Mouse (Mus musculus): ENCODE measurements around the gene Ndufc2.

Gene Ndufc2

DNA sequence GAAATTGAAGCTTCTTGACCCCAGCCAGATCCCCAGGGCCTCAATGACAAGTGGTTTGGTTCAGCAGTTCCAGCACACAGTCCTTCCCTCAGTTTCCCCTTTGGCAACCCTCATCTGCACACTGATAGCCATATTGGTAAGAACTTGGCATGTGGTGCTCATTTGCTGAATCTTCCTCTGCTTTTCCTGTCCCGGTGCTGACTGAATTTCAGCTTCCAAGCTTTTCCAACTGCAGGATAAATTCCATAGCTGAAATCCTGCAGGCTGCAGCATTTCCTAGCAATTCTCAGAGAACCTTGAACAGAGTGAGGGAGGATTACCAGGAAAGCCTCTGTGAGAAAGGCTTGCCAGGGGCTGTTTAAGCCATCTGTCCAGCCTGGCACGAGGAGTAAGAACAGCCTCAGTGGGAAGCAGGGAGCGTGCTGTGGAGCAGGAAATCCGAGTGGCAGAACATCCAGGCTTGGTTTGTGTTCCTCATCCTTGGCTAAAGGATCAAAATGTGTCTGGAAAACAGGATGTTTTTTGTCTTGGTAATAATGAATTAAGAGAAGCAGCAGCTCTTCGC lies 12.9 kb upstream of the Ndufc2 start:
- CTCF ChIA-PET, result no interaction called here

DNA sequence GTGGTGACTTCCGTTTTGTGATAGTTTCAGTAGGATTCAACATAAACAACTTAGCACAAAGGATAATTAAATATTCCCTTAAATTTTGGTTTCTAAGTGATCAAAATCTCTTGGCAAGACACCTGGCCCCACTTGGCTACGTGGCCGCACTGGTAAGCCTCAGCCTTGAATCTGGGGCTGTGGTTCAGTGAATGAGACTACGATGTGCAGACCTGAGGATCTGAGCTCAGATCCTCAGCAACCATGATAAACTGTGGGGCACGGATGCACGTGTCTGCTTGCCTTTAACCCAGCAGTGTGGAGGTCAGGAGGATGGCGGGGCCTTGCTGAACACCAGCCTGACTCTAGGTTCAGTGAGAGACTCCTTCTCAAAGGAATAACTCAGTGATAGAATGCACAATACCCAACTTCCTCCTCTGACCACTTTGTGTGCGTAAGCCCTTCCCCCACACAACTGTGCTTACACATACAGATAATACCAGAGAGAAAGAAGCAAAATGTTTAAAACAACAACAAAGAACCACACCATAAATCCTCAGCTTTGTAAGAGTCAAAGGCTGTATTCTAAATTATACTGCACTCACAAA lies 12.1 kb upstream of the Ndufc2 start:
- CTCF ChIA-PET, result no interaction called here

DNA sequence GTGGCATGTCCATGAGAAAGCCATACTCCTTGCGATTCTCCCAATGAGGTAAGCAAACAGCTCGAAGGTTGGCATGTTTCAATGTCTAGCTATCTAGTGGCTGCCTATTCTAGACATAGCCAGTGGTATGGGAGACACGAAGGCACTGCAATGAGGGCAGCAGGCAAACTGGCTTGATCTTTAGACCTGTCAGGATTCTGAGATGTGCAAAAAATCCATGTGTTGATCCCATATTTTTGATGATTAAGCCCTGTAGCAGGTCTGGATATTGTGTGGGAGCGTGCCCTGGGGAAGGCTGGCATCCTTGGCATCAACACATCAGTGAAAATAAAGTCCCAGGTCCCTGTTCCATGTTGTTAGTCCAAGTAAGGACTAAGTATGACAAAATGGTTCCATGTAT lies 11.3 kb upstream of the Ndufc2 start:
- CTCF ChIA-PET, result no interaction called here

DNA sequence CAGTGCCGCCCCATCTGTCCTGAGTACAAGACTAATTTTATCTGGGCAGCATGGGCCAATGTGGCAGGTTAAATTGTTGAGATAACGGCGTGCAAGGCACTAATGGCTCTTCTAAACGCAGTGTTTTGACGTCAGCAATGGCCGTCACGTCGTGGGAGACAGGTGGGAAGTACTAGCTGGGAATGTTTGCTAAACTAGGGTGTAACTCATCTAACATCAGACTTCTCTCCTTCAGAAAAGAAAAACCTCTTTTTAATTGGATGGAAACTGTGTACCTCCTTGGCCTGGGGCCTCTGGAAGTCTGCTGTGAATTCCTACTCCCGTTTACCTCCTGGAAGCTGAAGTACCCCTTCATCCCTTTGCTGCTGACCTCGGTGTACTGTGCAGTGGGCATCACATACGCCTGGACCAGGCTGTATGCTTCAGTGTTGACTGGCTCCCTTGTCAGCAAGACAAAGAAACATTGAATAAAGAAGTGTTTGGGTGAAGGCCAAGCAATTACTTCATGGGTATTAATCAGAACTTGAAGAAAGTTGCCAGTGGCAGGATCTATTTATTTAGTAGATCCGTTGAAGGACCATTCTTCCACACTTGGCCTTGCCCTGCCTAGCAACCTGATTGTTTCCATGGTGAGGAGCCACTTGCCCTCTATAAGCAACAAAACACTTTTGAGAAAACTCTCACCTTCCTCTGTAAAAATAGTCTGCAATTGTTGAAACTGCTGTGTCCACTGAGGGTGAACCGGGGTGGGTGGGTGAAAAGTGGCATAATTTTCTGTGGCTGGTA lies 8.3 kb upstream of the Ndufc2 start:
- CTCF ChIA-PET, result interaction anchor here (0.5 to 1.3 kb wide), 2 partner anchors 19 to 30 kb away, joined by 4 to 6 read pairs; no protein-coding TSS in a partner anchor

DNA sequence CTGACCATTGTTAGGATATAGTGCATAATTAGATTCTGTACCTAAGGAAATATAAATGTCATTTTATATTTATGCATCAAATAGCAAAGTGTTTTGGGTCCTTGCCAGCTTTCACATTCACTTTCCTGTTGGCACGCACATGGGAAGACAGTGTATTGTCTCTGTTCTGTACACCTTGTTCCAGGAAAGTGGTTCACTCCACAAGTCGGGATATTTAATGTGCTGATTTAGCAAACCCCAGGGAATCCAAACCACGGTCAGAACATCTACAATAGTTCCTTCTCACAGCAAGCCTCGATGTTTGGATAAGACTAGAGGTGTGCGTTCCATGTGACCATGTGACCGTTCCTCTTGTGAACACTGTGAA lies 7.7 kb upstream of the Ndufc2 start:
- CTCF ChIA-PET, result interaction anchor here (1.3 kb wide), 1 partner anchor 30 kb away, joined by 6 read pairs; no protein-coding TSS in a partner anchor

DNA sequence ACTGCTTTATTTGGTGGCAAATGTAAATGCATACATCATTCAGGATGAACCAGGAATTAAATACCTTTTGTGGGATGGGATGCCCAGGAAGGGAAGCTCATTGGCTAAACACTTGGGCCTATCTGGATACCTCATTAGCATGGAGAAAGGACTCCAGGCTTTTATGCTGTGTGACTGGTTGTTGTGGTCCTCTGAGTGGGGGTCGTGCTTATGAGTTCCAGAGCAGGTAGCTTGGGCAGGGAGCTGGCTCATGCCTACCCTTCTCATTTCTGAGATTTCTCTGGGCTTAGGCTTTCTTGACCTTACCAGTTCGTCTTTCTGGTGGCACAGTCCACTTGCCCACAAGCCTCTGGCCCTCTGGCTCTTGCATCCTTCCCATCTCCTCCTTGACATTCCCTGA lies 5.4 kb upstream of the Ndufc2 start:
- CTCF ChIA-PET, result no interaction called here

DNA sequence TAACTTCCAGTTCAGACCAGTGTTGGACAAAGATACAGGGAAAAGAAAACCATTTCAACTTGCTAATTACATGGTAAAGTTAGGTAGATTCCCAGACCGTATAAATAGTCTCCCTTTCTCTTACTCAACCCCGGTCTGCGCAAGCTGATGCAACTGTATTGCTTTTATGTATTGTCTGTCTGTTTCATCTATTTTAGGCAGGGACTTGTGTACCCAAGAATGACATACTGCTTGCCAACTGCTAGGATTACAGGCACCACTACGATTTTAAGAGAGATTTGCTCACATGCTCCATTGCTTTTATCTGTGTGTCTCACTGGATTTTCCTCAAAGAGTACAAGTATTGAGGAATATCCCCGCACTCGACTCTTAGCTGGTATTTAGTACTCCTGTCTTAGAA lies 860 bp upstream of the Ndufc2 start:
- CTCF ChIA-PET, result interaction anchor here (0.7 to 1.3 kb wide), 3 partner anchors 44 to 217 kb away, joined by 3 read pairs; partner anchors contain the start of genes Aamdc and Rsf1

DNA sequence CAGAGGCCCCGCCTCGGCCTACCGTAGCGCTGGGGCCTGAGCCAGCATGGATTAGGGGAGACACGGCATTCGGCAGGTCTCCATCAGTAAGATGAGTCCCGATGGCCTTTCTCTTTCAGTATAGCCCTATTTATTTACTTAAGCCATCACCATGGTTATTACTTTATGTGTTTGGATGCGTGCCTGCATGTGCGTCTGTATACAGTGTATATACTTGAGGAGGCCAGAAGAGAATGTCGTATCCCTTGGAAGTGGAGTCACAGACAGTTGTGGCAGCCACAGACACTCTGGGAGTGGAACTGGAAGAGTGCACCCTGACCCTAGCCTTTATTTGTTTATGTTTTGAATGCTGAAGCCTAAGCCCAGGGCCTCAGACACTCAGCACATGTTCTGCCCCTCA lies 7.3 kb downstream of the Ndufc2 start:
- CTCF ChIA-PET, result no interaction called here

DNA sequence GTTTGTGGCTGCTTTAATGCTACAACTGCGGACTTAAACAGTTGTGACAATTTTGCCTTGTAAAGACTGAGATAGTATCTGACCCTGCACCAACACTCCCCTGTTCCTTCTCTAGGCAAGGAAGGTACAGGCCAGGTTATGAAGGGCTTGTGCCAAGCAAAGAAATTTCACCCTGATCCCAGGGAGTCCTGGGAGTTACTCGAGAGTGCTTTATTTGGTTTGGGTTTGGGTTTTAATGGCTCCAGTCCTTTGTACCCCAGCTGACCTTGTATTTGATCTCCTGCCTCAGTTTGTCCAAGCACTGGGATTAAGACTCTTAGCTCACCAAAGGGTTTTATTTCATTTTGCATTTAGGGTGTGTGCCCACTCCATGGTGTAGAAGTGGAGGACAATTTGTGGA lies 11.3 kb downstream of the Ndufc2 start:
- CTCF ChIA-PET, result no interaction called here

DNA sequence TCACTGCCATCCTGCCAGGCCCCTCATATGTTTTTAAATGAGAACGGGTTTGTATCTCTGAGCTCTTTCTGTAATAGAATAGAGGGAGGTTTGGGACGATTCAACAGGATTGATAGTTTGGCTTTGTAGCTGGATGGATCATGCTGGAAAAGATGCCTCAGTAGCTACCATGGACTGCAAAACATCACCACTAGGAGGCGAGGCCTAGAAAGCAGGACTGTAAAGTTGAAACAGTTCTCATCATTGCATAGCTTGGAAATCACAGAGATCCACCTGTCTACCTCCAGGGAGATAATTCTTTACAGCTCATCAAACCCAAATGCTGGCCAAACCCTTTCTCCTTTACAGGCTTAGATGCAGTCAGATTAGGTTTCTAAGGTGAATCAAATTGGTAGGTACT lies 11.8 kb downstream of the Ndufc2 start:
- CTCF ChIA-PET, result no interaction called here

DNA sequence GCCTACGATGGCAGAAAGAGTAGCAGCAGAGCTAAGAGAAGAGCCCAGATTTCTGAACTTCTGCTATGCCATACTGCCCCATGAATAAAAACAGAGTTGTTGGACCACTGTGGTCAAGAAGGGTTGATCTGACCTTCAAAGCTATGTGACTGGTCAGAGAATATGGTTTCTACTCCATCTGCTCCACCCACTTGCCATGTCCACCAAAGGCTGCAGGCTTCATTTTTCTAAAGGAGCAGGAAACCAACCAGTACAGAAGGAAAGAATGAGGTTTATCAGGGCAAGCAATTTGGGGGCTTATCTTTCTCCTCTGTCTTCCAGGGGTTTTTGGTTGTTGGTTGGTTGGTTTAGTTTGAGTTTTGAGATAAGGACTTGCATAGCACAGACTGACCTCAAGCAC lies 14.2 kb downstream of the Ndufc2 start:
- CTCF ChIA-PET, result interaction anchor here (0.6 to 0.7 kb wide), 2 partner anchors 47 to 248 kb away, joined by 5 to 8 read pairs; no protein-coding TSS in a partner anchor

DNA sequence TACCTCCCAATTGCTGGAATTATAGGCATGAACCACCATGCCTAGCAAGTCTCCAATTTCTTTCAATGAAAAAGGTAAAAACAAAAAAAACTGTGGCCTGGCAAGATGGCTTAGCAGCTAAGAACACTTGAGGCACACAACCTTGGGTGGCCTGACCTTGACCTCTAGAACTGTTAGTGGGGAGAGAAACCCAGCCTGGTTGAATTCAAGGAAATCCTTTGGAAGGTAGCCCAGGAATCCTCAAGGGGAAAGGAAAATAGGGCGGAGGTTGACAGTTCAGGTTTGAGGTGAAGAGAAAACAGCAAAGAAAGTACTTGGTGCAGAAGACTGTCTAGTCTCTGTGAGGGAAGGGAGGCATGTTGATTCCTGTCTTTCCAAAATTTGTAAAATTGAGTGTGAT lies 14.6 kb downstream of the Ndufc2 start:
- CTCF ChIA-PET, result no interaction called here

DNA sequence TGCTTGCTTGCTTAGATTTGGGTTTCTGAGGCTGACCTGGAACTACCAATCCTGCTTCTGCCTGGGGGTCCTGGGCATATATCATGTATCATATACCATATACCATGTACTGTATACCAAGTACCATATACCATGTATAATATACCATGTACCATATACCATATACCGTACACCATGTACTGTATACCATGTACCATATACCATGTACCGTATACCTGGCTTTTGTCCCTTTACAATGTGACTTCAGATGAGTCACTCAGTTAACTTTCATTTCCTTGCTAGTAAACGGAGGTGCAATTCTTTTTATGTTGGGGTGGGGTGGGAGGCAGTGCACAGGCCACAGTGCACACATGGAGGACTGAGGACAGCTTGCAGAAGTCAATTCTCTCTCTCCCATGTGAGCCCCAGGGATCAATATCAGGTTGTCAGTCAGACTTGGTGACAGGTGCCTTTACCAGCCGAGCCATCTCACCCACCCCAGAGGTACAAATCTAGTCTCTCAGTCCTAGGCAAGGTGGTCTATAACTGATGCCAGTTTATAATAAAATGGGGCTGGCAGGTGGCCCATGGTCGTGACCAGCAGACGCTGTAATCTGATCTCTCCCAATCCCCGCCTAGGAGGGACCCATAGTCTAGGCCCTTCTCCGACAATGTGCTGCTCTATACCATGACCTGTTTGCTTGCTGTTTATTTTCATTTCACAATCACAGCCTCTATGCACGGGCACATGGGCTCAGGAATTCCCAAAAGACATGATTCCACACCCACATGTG lies 15.3 kb downstream of the Ndufc2 start:
- CTCF ChIA-PET, result no interaction called here

DNA sequence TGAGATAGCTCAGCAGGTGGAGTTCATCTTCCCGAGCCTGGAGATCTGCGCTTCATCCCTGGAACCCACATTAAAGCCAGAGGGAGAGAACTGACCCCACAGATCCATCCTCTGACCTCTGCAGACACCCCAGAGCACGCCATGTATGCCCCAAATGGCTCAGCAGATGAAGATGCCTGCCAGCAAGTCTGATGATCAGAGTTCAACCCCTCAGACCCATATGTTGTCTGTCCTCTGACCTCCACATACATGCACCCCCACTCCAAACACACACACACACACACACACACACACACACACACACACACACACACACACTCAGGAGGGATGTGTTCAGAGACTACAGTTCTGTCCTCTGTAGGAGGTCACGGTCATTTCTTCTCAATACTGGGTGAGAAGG lies 16.7 kb downstream of the Ndufc2 start:
- CTCF ChIA-PET, result no interaction called here

DNA sequence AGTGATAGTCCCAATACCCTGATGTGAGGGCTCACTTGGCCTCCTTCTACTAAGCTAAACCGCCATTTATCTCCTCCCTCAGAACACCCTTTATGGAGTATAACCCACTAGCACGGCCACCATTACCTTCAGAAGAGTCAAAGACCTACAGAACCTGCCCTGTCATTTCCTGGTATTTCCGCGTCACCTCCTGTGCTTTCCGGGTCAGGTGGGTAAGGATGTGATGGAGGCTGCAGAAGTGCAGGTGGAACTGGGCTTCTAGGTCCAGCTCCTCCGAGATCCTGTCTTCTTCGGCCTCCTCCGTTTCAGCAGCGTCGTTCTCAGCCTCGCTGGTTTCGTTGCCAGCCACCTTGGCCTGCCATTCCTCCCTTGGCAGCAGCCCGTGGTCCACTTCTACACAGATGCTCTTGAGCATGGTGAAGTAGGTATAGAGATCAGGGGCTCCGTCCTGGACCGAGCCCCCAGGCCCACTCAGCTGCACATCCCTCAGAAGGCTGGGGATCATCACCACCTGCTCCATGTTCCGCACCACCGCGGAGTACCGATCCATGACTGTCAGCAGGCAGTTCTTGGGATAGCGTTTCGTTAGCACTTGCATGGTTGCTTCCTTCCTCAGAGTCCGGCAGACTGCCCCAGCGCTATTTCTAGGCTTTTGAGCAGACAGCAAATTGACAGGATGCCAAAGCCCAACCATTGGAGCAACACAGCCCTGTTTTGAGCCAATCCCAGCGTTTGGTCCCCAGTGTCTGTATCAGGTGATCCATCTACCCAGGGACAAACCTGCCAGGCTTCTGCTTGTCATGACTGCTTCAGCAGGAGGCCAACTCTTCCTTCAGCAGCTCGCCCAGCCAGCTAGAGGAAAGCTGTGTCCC lies 17.3 kb downstream of the Ndufc2 start, which contains the start of gene Thrsp:
Gene Thrsp (minus strand): TSS at position 825 of the 872 bp plus-strand sequence.
- CTCF ChIA-PET, result no interaction called here

DNA sequence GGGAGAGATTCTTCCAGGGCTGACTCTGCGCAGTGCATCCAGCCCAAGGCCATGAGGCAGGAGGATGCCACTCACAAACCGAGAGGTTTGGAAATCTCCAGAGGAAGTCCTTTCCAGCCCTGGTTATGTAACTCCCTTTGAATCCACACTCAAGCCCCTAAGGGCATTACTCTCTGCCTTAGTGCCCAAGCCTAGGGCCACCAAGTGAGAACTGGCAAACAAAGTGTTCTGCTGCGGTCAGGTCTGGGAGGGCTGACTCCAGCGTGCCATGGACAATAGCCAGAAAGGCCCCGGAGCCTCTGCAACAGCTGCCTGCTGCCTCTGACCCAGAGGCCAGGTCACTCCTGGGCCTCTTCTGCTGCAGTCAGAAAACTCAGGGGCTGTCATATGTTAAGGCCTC lies 18.9 kb downstream of the Ndufc2 start:
- CTCF ChIA-PET, result no interaction called here

DNA sequence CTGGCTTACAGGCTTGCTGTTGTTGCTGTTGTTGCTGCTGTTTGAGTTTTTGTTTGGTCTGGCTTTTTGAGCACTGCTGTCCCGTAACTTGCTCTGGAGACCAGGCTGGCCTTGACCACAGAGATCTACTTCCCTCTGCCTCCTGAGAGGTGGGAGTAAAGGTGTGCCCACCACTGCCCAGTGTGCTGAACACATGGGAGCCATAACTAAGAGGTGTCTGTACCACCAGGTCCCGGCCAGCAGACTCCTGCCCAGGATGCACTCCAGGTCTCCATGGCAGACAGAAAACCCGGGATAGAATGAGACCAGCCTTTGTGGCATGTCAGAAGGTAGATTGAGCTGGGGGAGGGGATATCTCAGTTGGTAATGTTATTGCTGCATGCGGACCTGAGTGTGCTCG lies 19.4 kb downstream of the Ndufc2 start:
- CTCF ChIA-PET, result no interaction called here

DNA sequence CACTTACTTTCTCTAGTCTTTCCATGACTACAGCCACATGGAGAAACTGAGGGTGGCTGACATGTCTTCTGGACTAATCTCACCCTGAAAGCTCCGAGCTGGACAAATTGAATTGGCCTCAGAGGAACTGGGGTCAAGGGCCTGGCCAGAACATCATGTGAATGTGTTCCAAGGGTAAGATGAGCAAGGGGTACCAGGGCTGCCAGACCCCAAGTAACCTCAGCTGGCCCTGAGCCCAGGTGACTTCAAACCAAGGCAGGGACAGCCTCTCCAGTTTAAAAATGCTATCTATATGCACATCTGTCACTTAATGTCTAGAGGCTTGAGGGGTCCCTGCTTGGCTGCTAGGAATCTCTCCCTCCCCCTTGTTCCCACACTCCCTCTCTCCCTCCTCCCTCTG lies 20.6 kb downstream of the Ndufc2 start:
- CTCF ChIA-PET, result no interaction called here

DNA sequence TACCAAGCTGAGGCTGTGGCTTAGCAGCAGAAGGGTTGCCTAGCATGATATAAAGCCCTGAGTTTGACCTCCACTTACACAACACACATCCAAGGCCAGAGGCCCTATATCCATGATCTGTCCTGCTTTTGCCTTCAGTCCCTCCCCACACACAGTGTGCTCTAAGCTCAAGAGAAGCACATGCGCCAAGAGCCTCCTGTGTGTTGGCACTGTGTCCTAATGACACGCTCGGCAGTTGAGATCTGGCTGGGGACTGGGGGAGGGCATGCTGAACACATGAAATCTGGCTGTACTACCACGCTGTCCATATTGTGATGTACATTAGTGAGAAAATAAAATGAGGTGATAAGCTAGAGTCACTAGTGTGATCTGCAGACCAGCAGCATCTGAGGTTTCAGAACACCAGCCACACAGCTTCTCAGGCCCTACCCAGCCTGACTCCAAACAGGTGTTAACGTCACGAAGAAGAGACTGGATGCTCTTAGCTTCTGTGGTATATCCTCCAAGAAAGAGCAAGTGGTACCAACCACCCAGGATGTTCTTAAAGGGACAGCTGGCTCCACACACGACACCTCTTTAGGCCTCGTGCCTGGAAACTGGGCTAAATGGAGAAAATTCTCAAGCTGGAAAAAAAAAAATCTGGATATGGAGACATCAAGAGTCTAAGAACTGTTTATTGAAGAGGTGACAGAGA lies 21.3 kb downstream of the Ndufc2 start:
- CTCF ChIA-PET, result no interaction called here

DNA sequence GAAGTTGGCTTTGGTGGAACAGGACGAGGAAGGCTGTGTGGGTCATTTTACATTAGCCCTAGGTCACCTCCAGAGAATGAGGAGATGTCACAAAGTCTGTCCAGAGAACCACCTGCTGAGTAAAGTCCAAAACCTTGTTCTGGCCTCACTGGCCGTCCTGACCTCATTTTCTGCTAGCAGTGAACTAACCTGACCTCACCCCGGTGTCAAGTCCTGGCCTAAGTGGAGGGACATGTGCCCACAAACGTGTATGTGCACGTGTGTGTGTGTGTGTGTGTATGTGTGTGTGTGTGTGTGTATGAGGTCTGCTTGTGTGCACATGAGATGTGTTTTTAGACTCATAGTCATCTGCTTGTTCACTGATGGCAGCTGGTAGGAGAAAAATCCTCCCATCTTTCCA lies 24.0 kb downstream of the Ndufc2 start:
- CTCF ChIA-PET, result interaction anchor here (0.6 to 1.2 kb wide), 2 partner anchors 141 to 156 kb away, joined by 5 read pairs; partner anchors contain the start of genes Aamdc and Rsf1

Measured in spleen, embryonic (tissue).